Mouse (Mus musculus) CH12.LX (cell line): ENCODE measurements around the gene Xpa. TPM values are rescaled to one million over a fixed set of nuclear protein-coding genes. Genes with fewer than 3 reads are reported as not detected.

ENCODE experiments used
- DNase-seq: peaks from one replicate; pipeline ENCODE4 v3.0.0-alpha.2; 2013; ENCODE audit errors: extremely low read depth
- H3K27ac ChIP-seq: 2 replicates; pipeline ENCODE4 v1.5.1; 2012; ENCODE audit warnings: low read depth, mild to moderate bottlenecking, control low read depth, moderate library complexity; ENCODE audit not compliant: insufficient read depth
- H3K27me3 ChIP-seq: replicated peaks from 2 replicates; pipeline ENCODE3; 2012; ENCODE audit warnings: inconsistent platforms
- H3K36me3 ChIP-seq, 2 experiments: replicated peaks in 1 of 2; 2 replicates each; pipeline versions ENCODE3 to v1.6.1; 2012; ENCODE audit warnings: inconsistent platforms in 1 of 2, low read length in 1 of 2, mild to moderate bottlenecking in 1 of 2, mixed read lengths in 1 of 2, moderate library complexity in 1 of 2; ENCODE audit not compliant: control insufficient read depth in 1 of 2, insufficient read depth in 1 of 2
- H3K4me1 ChIP-seq, 2 experiments: 2 replicates each; pipeline ENCODE4 v1.6.1; 2012; ENCODE audit warnings: inconsistent platforms in 1 of 2, moderate library complexity in 1 of 2; ENCODE audit not compliant: insufficient read depth in 2 of 2, control insufficient read depth in 1 of 2
- H3K4me2 ChIP-seq: 2 replicates; pipeline ENCODE4 v1.6.1; 2012; ENCODE audit warnings: low read depth, mild to moderate bottlenecking, control low read depth; ENCODE audit not compliant: poor library complexity, insufficient read depth, severe bottlenecking
- H3K4me3 ChIP-seq, 3 experiments: fragments of 150-350 bp in 1 of 3; sonication (generic) in 1 of 3; replicated peaks in 1 of 3; 2 replicates each; pipeline versions ENCODE3 to v1.5.1; 2011 to 2012; ENCODE audit warnings: low read depth in 2 of 3, low read length in 2 of 3, mild to moderate bottlenecking in 2 of 3, moderate library complexity in 2 of 3, control low read depth in 1 of 3, improper control_type of control experiment in 1 of 3, inconsistent platforms in 1 of 3, mixed read lengths in 1 of 3; ENCODE audit not compliant: poor library complexity in 1 of 3
- H3K79me2 ChIP-seq: replicated peaks from 2 replicates; pipeline ENCODE4 v1.6.1; 2012; ENCODE audit warnings: mild to moderate bottlenecking, moderate library complexity; ENCODE audit not compliant: control insufficient read depth, poor library complexity, insufficient read depth, severe bottlenecking; ENCODE audit errors: extremely low read depth
- H3K9ac ChIP-seq: 2 replicates; pipeline ENCODE4 v1.6.1; 2012; ENCODE audit warnings: low read depth, mild to moderate bottlenecking, control low read depth, moderate library complexity; ENCODE audit not compliant: insufficient read depth
- H3K9me3 ChIP-seq: replicated peaks from 2 replicates; pipeline ENCODE3; 2012; ENCODE audit warnings: low read length, inconsistent platforms, mixed read lengths
- CHD1 ChIP-seq: IDR thresholded peaks from 2 replicates; pipeline ENCODE4 v1.6.1; 2012; ENCODE audit warnings: low read depth, low read length, improper control_type of control experiment, inconsistent platforms
- E2F4 ChIP-seq: IDR thresholded peaks from 2 replicates; pipeline ENCODE4 v1.6.1; 2011; ENCODE audit warnings: low read depth, low read length, improper control_type of control experiment; ENCODE audit not compliant: insufficient replicate concordance
- EP300 ChIP-seq: IDR thresholded peaks from 2 replicates; pipeline ENCODE4 v1.6.1; 2011; ENCODE audit warnings: low read length, improper control_type of control experiment
- IRF4 ChIP-seq: IDR thresholded peaks from 2 replicates; pipeline ENCODE4 v1.6.1; 2014; ENCODE audit warnings: low read depth, mild to moderate bottlenecking, inconsistent platforms, low read length, improper control_type of control experiment
- JUN ChIP-seq: IDR thresholded peaks from 2 replicates; pipeline ENCODE4 v1.6.1; 2011; ENCODE audit warnings: low read depth, mild to moderate bottlenecking, low read length, improper control_type of control experiment, moderate library complexity; ENCODE audit not compliant: insufficient read depth
- KAT2A ChIP-seq: IDR thresholded peaks from 2 replicates; pipeline ENCODE4 v1.6.1; 2012; ENCODE audit warnings: low read length, improper control_type of control experiment, inconsistent platforms; ENCODE audit not compliant: insufficient replicate concordance
- MAX ChIP-seq: IDR thresholded peaks from 2 replicates; pipeline ENCODE4 v1.6.1; 2011; ENCODE audit warnings: low read length, improper control_type of control experiment
- MAZ ChIP-seq: IDR thresholded peaks from 2 replicates; pipeline ENCODE4 v1.6.1; 2012; ENCODE audit warnings: low read depth, mild to moderate bottlenecking, inconsistent platforms, low read length, improper control_type of control experiment, moderate library complexity
- MEF2A ChIP-seq: IDR thresholded peaks from 2 replicates; pipeline ENCODE4 v1.6.1; 2014; ENCODE audit warnings: low read depth, mild to moderate bottlenecking, inconsistent platforms, low read length, improper control_type of control experiment, borderline replicate concordance
- NRF1 ChIP-seq: IDR thresholded peaks from 2 replicates; pipeline ENCODE4 v1.6.1; 2014; ENCODE audit warnings: low read depth, mild to moderate bottlenecking, inconsistent platforms, low read length, improper control_type of control experiment, moderate library complexity
- POLR2A ChIP-seq: IDR thresholded peaks from 2 replicates; pipeline ENCODE4 v1.6.1; 2011; ENCODE audit warnings: low read depth, mild to moderate bottlenecking, improper control_type of control experiment, low read length
- POLR2AphosphoS2 ChIP-seq: IDR thresholded peaks from 2 replicates; pipeline ENCODE4 v1.6.1; 2011; ENCODE audit warnings: low read depth, low read length, improper control_type of control experiment
- TCF12 ChIP-seq: IDR thresholded peaks from 2 replicates; pipeline ENCODE4 v1.6.1; 2014; ENCODE audit warnings: low read depth, mild to moderate bottlenecking, inconsistent platforms, low read length, improper control_type of control experiment
- UBTF ChIP-seq: IDR thresholded peaks from 2 replicates; pipeline ENCODE4 v1.6.1; 2012; ENCODE audit warnings: low read depth, mild to moderate bottlenecking, inconsistent platforms, low read length, improper control_type of control experiment, moderate library complexity
- USF1 ChIP-seq: IDR thresholded peaks from 2 replicates; pipeline ENCODE4 v1.6.1; 2014; ENCODE audit warnings: low read depth, mild to moderate bottlenecking, inconsistent platforms, low read length, improper control_type of control experiment
- ZKSCAN1 ChIP-seq: IDR thresholded peaks from 2 replicates; pipeline ENCODE4 v1.6.1; 2012; ENCODE audit warnings: low read depth, inconsistent platforms, low read length, improper control_type of control experiment, borderline replicate concordance
- dilution Hi-C: fragments of 300-500 bp; cut with MboI; formaldehyde crosslinking; loops from 2 replicates; pipeline ENCODE4 v1.14.3; 2020; ENCODE audit warnings: low sequenced_read_pairs; ENCODE audit not compliant: extremely low pct_unique_long_range_greater_than_20kb, extremely low pct_ligation_motif_present
- in situ Hi-C: fragments of 300-500 bp; cut with MboI; formaldehyde crosslinking; loops from 3 replicates; pipeline ENCODE4 v1.14.3; 2019; ENCODE audit warnings: low sequenced_read_pairs, low pct_ligation_motif_present, low pct_unique_long_range_greater_than_20kb, mixed read lengths
- polyA plus RNA-seq: library from polyadenylated mRNA; unstranded; fragments of >175 nt; gene quantifications from 2 replicates; pipeline ENCODE4 v1.2.1, GENCODE M21; 2012; ENCODE audit warnings: low read depth; ENCODE audit not compliant: insufficient read length
- total RNA-seq, 2 experiments: library from RNA; depleted of rRNA; stranded (reverse); fragments of 300-350 nt in 1 of 2; fragments of >200 nt in 1 of 2; gene quantifications; 2 replicates each; pipeline ENCODE4 v1.2.3; 2012 to 2014

Gene Xpa
- total and polyA plus RNA-seq, 3 experiments, result 11.2 to 28.8 (median 13.8) TPM

- H3K9ac ChIP-seq, result no peak overlapping the region
- H3K4me2 ChIP-seq, result no peak overlapping the region
- peaks cover 68 to 94% of the 10 kb centered on the region in 2 experiments for H3K36me3 ChIP-seq
- no peak overlapping the region for H3K27ac ChIP-seq
- no peaks in the 10 kb centered on the region for H3K27me3 ChIP-seq
- DNase-seq, result no peak
- TF ChIP-seq UBTF (no peak), POLR2AphosphoS2 (no peak), TCF12 (no peak), NRF1 (no peak), E2F4 (no peak), CHD1 (no peak), KAT2A (no peak), JUN (no peak), MAX (no peak), IRF4 (no peak), MAZ (no peak), EP300 (no peak), POLR2A (no peak), ZKSCAN1 (no peak)
- in situ Hi-C loops, result no loop called here
- dilution Hi-C loops, result no loop called here
- peaks cover 0 to 5% of the 10 kb centered on the region in 2 experiments; a peak in 2 of 4 replicates for H3K4me1 ChIP-seq
- no peak overlapping the region for H3K4me3 ChIP-seq
- no peaks in the 10 kb centered on the region for H3K9me3 ChIP-seq
- H3K79me2 ChIP-seq, result no peaks in the 10 kb centered on the region
These were observed 30.3 kb downstream of the Xpa start for GRCm38 (mm10) chr4:46165831-46166230.

- in situ Hi-C loops, result no loop called here
- no peak overlapping the region for H3K4me2 ChIP-seq
- peaks cover 61 to 96% of the 10 kb centered on the region in 2 experiments for H3K36me3 ChIP-seq
- TF ChIP-seq USF1 (no peak), POLR2AphosphoS2 (no peak), MEF2A (no peak), E2F4 (no peak), POLR2A (no peak), MAX (no peak)
- TF ChIP-seq, all 38 proteins: peak for 0
- Histone ChIP-seq H3K9me3 (no peaks in the 10 kb centered on the region), H3K79me2 (no peaks in the 10 kb centered on the region), H3K27ac (no peak overlapping the region), H3K4me1 (peaks cover 0 to 5% of the 10 kb centered on the region in 2 experiments; a peak in 2 of 4 replicates), H3K27me3 (no peaks in the 10 kb centered on the region), H3K4me3 (no peak overlapping the region), H3K9ac (no peak overlapping the region)
- DNase-seq, result no peak
- dilution Hi-C loops, result no loop called here
These were observed 32.1 kb downstream of the Xpa start for GRCm38 (mm10) chr4:46164027-46164426.
